ENCODE assay signal across 27 mouse cellular contexts in the genomic region with DNA sequence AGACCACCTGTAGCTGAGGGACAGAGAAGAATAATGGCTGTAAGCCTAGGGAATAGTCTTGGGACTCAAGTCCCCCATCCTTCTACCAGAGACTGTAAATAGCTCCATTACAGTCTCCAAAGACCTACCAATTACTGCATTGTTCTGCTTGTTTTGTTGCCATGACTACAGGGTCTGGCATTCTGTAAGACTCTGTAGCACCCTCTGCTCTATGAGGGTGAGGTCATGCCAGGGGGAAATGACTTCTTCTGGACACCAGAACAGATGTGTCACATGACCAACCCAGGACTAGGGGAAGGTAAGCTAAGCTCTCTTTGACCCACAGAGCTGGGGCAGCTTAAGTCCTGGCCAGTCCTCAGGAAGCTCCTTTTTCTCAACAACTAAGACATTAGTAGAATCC.
DNase-seq lines count a peak whose midpoint lies in the region; ATAC-seq lines count a peak whose summit lies in the region.
"Had no signal": no experiment of that assay in that cellular context is flagged by ENCODE, and none has a peak within 500 bp of the region (broad histone marks: within the 10 kb centered on the region; RNA-seq: fewer than 3 reads in every experiment).

No protein-coding gene starts in this region.

- no peaks in the 10 kb centered on the region for H3K9me3 ChIP-seq in embryonic facial prominence, embryonic 15.5 days (replicated peaks)
- H3K9me3 ChIP-seq: kidney, embryonic 15.5 days; midbrain, embryonic 15.5 days; stomach, embryonic 15.5 days had no signal

- intact Hi-C loops in heart, postnatal 14 days (cut with DNase I), result no loop called here

- no peak overlapping the region for H3K9ac ChIP-seq in embryonic facial prominence, embryonic 15.5 days
- H3K9ac ChIP-seq: hindbrain, embryonic 14.5 days; kidney, embryonic 15.5 days; liver, embryonic 14.5 days; midbrain, embryonic 15.5 days; stomach, embryonic 15.5 days had no signal

- DNase-seq in heart, adult 11 months, result peak; percentile 71
- no peak for DNase-seq in heart, postnatal 14 days
- peak; percentile 11 for DNase-seq in ZHBTc4 (ENCODE audit: low read depth, low spot score)
- DNase-seq in retina, postnatal 1 day, result peak; percentile 57
- no peak for DNase-seq in ovary, postnatal 36 days (ENCODE audit: low spot score)
- DNase-seq in cerebellum, postnatal 25 days, result no peak
- DNase-seq: adrenal gland, postnatal 14 days; B cell, adult 2 months; cerebellum, adult 9-10 months; gastrocnemius, postnatal 14 days; heart, adult 18-20 months; heart, postnatal 4 days; kidney, adult 18-20 months; kidney, postnatal 25 days; liver; lung, adult 2 months; lung, postnatal 10 days; right cerebral cortex, postnatal 25 days had no signal

- no peaks in the 10 kb centered on the region for H3K27me3 ChIP-seq in embryonic facial prominence, embryonic 15.5 days
- H3K27me3 ChIP-seq: kidney, embryonic 15.5 days; midbrain, embryonic 15.5 days; stomach, embryonic 15.5 days had no signal

- H3K36me3 ChIP-seq in embryonic facial prominence, embryonic 15.5 days, result no peaks in the 10 kb centered on the region
- H3K36me3 ChIP-seq: kidney, embryonic 15.5 days; midbrain, embryonic 15.5 days; stomach, embryonic 15.5 days had no signal

- no peak overlapping the region for H3K4me3 ChIP-seq in embryonic facial prominence, embryonic 15.5 days (replicated peaks)
- H3K4me3 ChIP-seq: kidney, embryonic 15.5 days; midbrain, embryonic 15.5 days; stomach, embryonic 15.5 days had no signal

- no peak overlapping the region for H3K4me2 ChIP-seq in embryonic facial prominence, embryonic 15.5 days (replicated peaks)
- H3K4me2 ChIP-seq: heart, embryonic 11.5 days; hindbrain, embryonic 14.5 days; kidney, embryonic 15.5 days; midbrain, embryonic 15.5 days; stomach, embryonic 15.5 days had no signal

- no peaks in the 10 kb centered on the region for H3K4me1 ChIP-seq in embryonic facial prominence, embryonic 15.5 days
- H3K4me1 ChIP-seq: kidney, embryonic 15.5 days; midbrain, embryonic 15.5 days; stomach, embryonic 15.5 days had no signal

- 0 out of 2 replicates have a peak, but pooled peaks have one; percentile 57 for ATAC-seq in embryonic facial prominence, embryonic 15.5 days (ENCODE audit: insufficient number of reproducible peaks, low FRiP score, low TSS enrichment, low read depth)
- ATAC-seq: inflammation-experienced regulatory T-cells, adult 6 months; midbrain, embryonic 15.5 days had no signal

- H3K27ac ChIP-seq in embryonic facial prominence, embryonic 15.5 days (replicated peaks), result no peak overlapping the region
- H3K27ac ChIP-seq: hindbrain, embryonic 14.5 days; kidney, embryonic 15.5 days; liver, embryonic 14.5 days; macrophage; midbrain, embryonic 15.5 days; stomach, embryonic 15.5 days had no signal

Comparison
In these comparisons a context has a peak if more than half of its experiments do, and no peak if none do; other contexts are left out.
1. DNase-seq: peak in heart, adult 11 months (single experiment), ZHBTc4 (single experiment) and retina, postnatal 1 day (single experiment); none in heart, postnatal 14 days (0 of 2), ovary, postnatal 36 days (single experiment) and cerebellum, postnatal 25 days (0 of 2).